Mouse (Mus musculus): ENCODE results near the gene Gm28557. TPM values are rescaled to one million over a fixed set of nuclear protein-coding genes. Genes with fewer than 3 reads are reported as not detected.

Gm28557 gene
- 5.3 TPM for polyA plus RNA-seq (2017; shearing (Covaris generic))

GRCm38 (mm10) chr13:67108194-67108820 lies at the start of gene Gm28557:
TSS of gene Gm28557 (minus strand) at chr13:67108604.

GRCm38 (mm10) chr13:67121360-67121759 lies 13.0 kb upstream of the Gm28557 start, which contains the start of gene Zfp759:
TSS of gene Zfp759 (plus strand) at chr13:67121660.

GRCm38 (mm10) chr13:67116163-67116562 lies 7.8 kb upstream of the Gm28557 start, which contains the start of gene Rslcan18:
TSS of gene Rslcan18 (minus strand) at chr13:67116263.

GRCm38 (mm10) chr13:67097876-67098275 lies 10.5 kb downstream of the Gm28557 start, which contains the start of gene Zfp708:
TSS of gene Zfp708 (minus strand) at chr13:67097976.

GRCm38 (mm10) chr13:67060786-67061358 lies 47.5 kb downstream of the Gm28557 start, which contains the start of gene Zfp712:
TSS of gene Zfp712 (minus strand) at chr13:67061170.

Other genes starting within 250 kb of the Gm28557 start
- gene Gm10767, start 203.7 kb downstream of the Gm28557 start, polyA plus RNA-seq (2017; shearing (Covaris generic)), result 2.8 TPM
- gene Zfp712, start 47.4 kb downstream of the Gm28557 start, polyA plus RNA-seq (2017; shearing (Covaris generic)), result 9.9 TPM
- gene Zfp708, start 10.6 kb downstream of the Gm28557 start, polyA plus RNA-seq (2017; shearing (Covaris generic)), result 5.9 TPM
- gene Rslcan18, start 7.7 kb upstream of the Gm28557 start, polyA plus RNA-seq (2017; shearing (Covaris generic)), result 0.71 TPM
- 2.9 TPM for gene Zfp759, start 13.1 kb upstream of the Gm28557 start, polyA plus RNA-seq (2017; shearing (Covaris generic))
- gene Rsl1, start 64.6 kb upstream of the Gm28557 start, polyA plus RNA-seq (2017; shearing (Covaris generic)), result 17.9 TPM
- gene Zfp455, start 85.9 kb upstream of the Gm28557 start, polyA plus RNA-seq (2017; shearing (Covaris generic)), result 7.4 TPM
- gene Zfp458, start 169.9 kb upstream of the Gm28557 start, polyA plus RNA-seq (2017; shearing (Covaris generic)), result 3.5 TPM
- gene Zfp457, start 197.9 kb upstream of the Gm28557 start, polyA plus RNA-seq (2017; shearing (Covaris generic)), result 0.38 TPM
- 7.6 TPM for gene Zfp595, start 224.0 kb upstream of the Gm28557 start, polyA plus RNA-seq (2017; shearing (Covaris generic))

Data from inflammation-experienced regulatory T-cells, adult 16 weeks (primary cell).